Mouse (Mus musculus) T-helper 1 cell (primary cell): ENCODE data around the gene Sla2.
"Not testable (repeated sequence)": the region's sequence is repeated elsewhere in the genome, so short reads cannot be mapped to it uniquely, and the experiment has no call there.

Experiments used
- in situ Hi-C: fragments of 300-600 bp; cut with MboI, MseI; formaldehyde crosslinking; loops from one replicate; pipeline ENCODE4 v1.15.1; 2025; ENCODE audit warnings: high pct_unique_total_duplicates

Gene Sla2

GRCm38 (mm10) chr2:156887017-156887416, at the start of gene Sla2:
Gene Sla2 (minus strand): TSS chr2:156887192.
- in situ Hi-C loops: no loop called here

- in situ Hi-C loops: no loop called here
These were observed 48.0 kb upstream of the Sla2 start for GRCm38 (mm10) chr2:156935005-156935404.

- in situ Hi-C loops: no loop called here
These were observed 46.4 kb upstream of the Sla2 start for GRCm38 (mm10) chr2:156933426-156933825.

GRCm38 (mm10) chr2:156931421-156931820, 44.4 kb upstream of the Sla2 start:
- in situ Hi-C loops: no loop called here

- in situ Hi-C loops: no loop called here
These were observed 43.6 kb upstream of the Sla2 start for GRCm38 (mm10) chr2:156930549-156930948.

GRCm38 (mm10) chr2:156929519-156930120, 42.6 kb upstream of the Sla2 start:
- in situ Hi-C loops: no loop called here

GRCm38 (mm10) chr2:156928606-156929005, 41.6 kb upstream of the Sla2 start:
- in situ Hi-C loops: no loop called here

GRCm38 (mm10) chr2:156927663-156928062, 40.7 kb upstream of the Sla2 start:
- in situ Hi-C loops: no loop called here

GRCm38 (mm10) chr2:156925611-156926010, 38.6 kb upstream of the Sla2 start:
- in situ Hi-C loops: not testable (repeated sequence)

GRCm38 (mm10) chr2:156925075-156925474, 38.1 kb upstream of the Sla2 start:
- in situ Hi-C loops: not testable (repeated sequence)

GRCm38 (mm10) chr2:156924210-156924898, 37.4 kb upstream of the Sla2 start:
- in situ Hi-C loops: no loop called here

- in situ Hi-C loops: no loop called here
These were observed 36.1 kb upstream of the Sla2 start for GRCm38 (mm10) chr2:156923057-156923456.

- in situ Hi-C loops: loop anchor here (10.0 kb wide), 1 partner anchor 1415 kb away; no protein-coding TSS in a partner anchor
These were observed 32.8 kb upstream of the Sla2 start for GRCm38 (mm10) chr2:156919796-156920195.

GRCm38 (mm10) chr2:156919191-156919590, 32.2 kb upstream of the Sla2 start:
- in situ Hi-C loops: loop anchor here (10.0 kb wide), 1 partner anchor 1416 kb away; no protein-coding TSS in a partner anchor

- in situ Hi-C loops: loop anchor here (10.0 kb wide), 1 partner anchor 1416 kb away; no protein-coding TSS in a partner anchor
These were observed 31.6 kb upstream of the Sla2 start for GRCm38 (mm10) chr2:156918562-156918961.

GRCm38 (mm10) chr2:156916419-156917125, 29.6 kb upstream of the Sla2 start:
- in situ Hi-C loops: loop anchor here (10.0 kb wide), 1 partner anchor 1418 kb away; no protein-coding TSS in a partner anchor

- in situ Hi-C loops: loop anchor here (10.0 kb wide), 1 partner anchor 1419 kb away; no protein-coding TSS in a partner anchor
These were observed 28.6 kb upstream of the Sla2 start for GRCm38 (mm10) chr2:156915559-156915958.

- in situ Hi-C loops: loop anchor here (10.0 kb wide), 1 partner anchor 1422 kb away; no protein-coding TSS in a partner anchor
These were observed 26.2 kb upstream of the Sla2 start for GRCm38 (mm10) chr2:156913191-156913590.

- in situ Hi-C loops: not testable (repeated sequence)
These were observed 18.9 kb upstream of the Sla2 start for GRCm38 (mm10) chr2:156905931-156906330.

GRCm38 (mm10) chr2:156904976-156905717, 18.2 kb upstream of the Sla2 start:
- in situ Hi-C loops: no loop called here

- in situ Hi-C loops: no loop called here
These were observed 16.4 kb upstream of the Sla2 start for GRCm38 (mm10) chr2:156903367-156903766.
